Mouse (Mus musculus) kidney, adult 11 months (tissue): Measurements from ENCODE around the gene Gm3435.
"Not testable (repeated sequence)": the region's sequence is repeated elsewhere in the genome, so short reads cannot be mapped to it uniquely, and the experiment has no call there.

Source experiments
- DNase-seq: peaks from one replicate; pipeline ENCODE4 v3.0.0; 2022

Gene Gm3435

GRCm38 (mm10) chr17:15009706-15010413 lies at the start of gene Gm3435:
Gm3435 (plus strand) TSS chr17:15010176.
- DNase-seq = not testable (repeated sequence)

GRCm38 (mm10) chr17:14960520-14960919 lies 49.5 kb upstream of the Gm3435 start:
- DNase-seq = peak; percentile 30

- peak; percentile 35 for DNase-seq
Measured at GRCm38 (mm10) chr17:14960951-14961556, 48.9 kb upstream of the Gm3435 start, which contains the start of gene Phf10. Phf10 (minus strand) TSS chr17:14961273.

- not testable (repeated sequence) for DNase-seq
Measured at GRCm38 (mm10) chr17:14961557-14962154, 48.3 kb upstream of the Gm3435 start.

GRCm38 (mm10) chr17:14968373-14968913 lies 41.5 kb upstream of the Gm3435 start:
- not testable (repeated sequence) for DNase-seq

- DNase-seq = not testable (repeated sequence)
Measured at GRCm38 (mm10) chr17:14977718-14978361, 32.1 kb upstream of the Gm3435 start.

- DNase-seq = not testable (repeated sequence)
Measured at GRCm38 (mm10) chr17:14978362-14979038, 31.5 kb upstream of the Gm3435 start, which contains the start of the genes 9030025P20Rik and Gm3417. 9030025P20Rik (plus strand) TSS chr17:14978468. Gm3417 (minus strand) TSS chr17:14978790.

GRCm38 (mm10) chr17:14990116-14990702 lies 19.8 kb upstream of the Gm3435 start:
- DNase-seq = not testable (repeated sequence)

- DNase-seq = not testable (repeated sequence)
Measured at GRCm38 (mm10) chr17:14992522-14993138, 17.3 kb upstream of the Gm3435 start.

- DNase-seq = not testable (repeated sequence)
Measured at GRCm38 (mm10) chr17:14993139-14993832, 16.7 kb upstream of the Gm3435 start.

- not testable (repeated sequence) for DNase-seq
Measured at GRCm38 (mm10) chr17:14994140-14994539, 15.8 kb upstream of the Gm3435 start.

GRCm38 (mm10) chr17:15000047-15000446 lies 9.9 kb upstream of the Gm3435 start:
- DNase-seq = not testable (repeated sequence)

GRCm38 (mm10) chr17:15009088-15009487 lies 888 bp upstream of the Gm3435 start:
- not testable (repeated sequence) for DNase-seq

- peak; percentile 4 for DNase-seq
Measured at GRCm38 (mm10) chr17:15021503-15022220, 11.7 kb downstream of the Gm3435 start.

GRCm38 (mm10) chr17:15023878-15024492 lies 14.0 kb downstream of the Gm3435 start:
- DNase-seq = not testable (repeated sequence)

- DNase-seq = not testable (repeated sequence)
Measured at GRCm38 (mm10) chr17:15024502-15025193, 14.7 kb downstream of the Gm3435 start.

- not testable (repeated sequence) for DNase-seq
Measured at GRCm38 (mm10) chr17:15025513-15025912, 15.5 kb downstream of the Gm3435 start.

GRCm38 (mm10) chr17:15031414-15031813 lies 21.4 kb downstream of the Gm3435 start:
- DNase-seq = not testable (repeated sequence)

GRCm38 (mm10) chr17:15040455-15040854 lies 30.5 kb downstream of the Gm3435 start:
- DNase-seq = not testable (repeated sequence)
